Mouse (Mus musculus) erythroblast, adult 5-6 weeks (primary cell): ENCODE measurements around the gene Hand1. TPM values are rescaled to one million over a fixed set of nuclear protein-coding genes. Genes with fewer than 3 reads are reported as not detected.
"Not testable (repeated sequence)": the region's sequence is repeated elsewhere in the genome, so short reads cannot be mapped to it uniquely, and the experiment has no call there.

Experiments used
- ATAC-seq: replicated peaks from 2 replicates; pipeline ENCODE4 v1.8.0; 2016; ENCODE audit warnings: moderate number of reproducible peaks, mild to moderate bottlenecking, moderate TSS enrichment, inconsistent platforms; ENCODE audit not compliant: poor library complexity, low FRiP score, severe bottlenecking
- total RNA-seq, 2 experiments: library from RNA; stranded (forward) in 1 of 2; stranded (reverse) in 1 of 2; fragments of 150-400 nt in 1 of 2; fragments of 200-764, 138-1000 nt in 1 of 2; gene quantifications; 2 replicates each; pipeline versions ENCODE4 v1.2.3 to v1.2.4; 2015 to 2017; ENCODE audit warnings: low replicate concordance in 2 of 2

The Hand1 gene
- not detected in 2 replicates for total RNA-seq (2015; ENCODE audit: low replicate concordance)
- not detected in 2 replicates for total RNA-seq (2017; ENCODE audit: low replicate concordance)

- no peak for ATAC-seq
Observed at GRCm38 (mm10) chr11:57832552-57833201, at the start of gene Hand1. Gene Hand1 (minus strand): TSS chr11:57832818.

GRCm38 (mm10) chr11:57876157-57876556 is 43.5 kb upstream of the Hand1 start:
- ATAC-seq, result no peak

DNA sequence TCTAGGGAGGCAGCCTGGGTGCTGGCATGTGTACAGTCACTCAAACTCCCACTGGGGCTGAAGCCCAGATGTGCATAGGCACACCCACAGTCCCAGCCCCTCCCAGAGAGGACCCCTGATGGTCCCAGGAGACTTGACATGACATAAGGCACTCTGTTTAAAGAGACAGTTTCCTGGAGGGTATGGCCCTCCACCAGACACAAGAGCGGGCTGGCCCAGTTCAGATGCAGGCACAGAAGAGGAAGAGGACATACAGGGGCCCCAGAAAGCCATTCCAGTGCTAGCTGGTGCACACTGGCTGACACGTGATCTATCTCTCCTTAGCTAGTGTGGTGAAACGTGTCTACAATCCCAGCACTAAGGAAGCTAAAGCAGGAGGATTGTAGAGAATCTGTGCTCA is 40.4 kb upstream of the Hand1 start:
- no peak for ATAC-seq

GRCm38 (mm10) chr11:57868753-57869460 is 36.3 kb upstream of the Hand1 start:
- no peak for ATAC-seq

- ATAC-seq, result no peak
Observed at GRCm38 (mm10) chr11:57866466-57866865, 33.8 kb upstream of the Hand1 start.

- ATAC-seq, result no peak
Observed at GRCm38 (mm10) chr11:57864577-57864976, 32.0 kb upstream of the Hand1 start.

DNA sequence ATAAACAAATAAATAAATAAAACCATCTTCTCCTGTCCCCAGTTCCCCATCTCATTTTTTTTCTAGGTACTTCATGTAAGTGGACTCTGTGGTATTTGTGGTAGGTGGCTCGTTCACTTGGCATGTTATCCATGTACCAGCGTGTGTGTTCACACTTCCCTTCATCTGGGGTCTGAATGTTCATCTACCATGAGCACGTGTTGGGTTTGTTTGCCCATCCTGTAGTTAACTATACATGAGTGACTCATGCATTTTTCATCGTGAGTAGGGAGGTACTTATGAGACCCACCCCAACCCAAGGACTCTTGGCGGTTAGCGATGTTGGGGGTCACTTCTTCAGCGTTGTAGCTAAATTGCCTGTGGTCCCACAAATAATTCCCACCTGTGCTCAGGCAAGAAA is 29.5 kb upstream of the Hand1 start:
- no peak for ATAC-seq

GRCm38 (mm10) chr11:57857709-57858108 is 25.1 kb upstream of the Hand1 start:
- no peak for ATAC-seq

- no peak for ATAC-seq
Observed at GRCm38 (mm10) chr11:57853571-57853970, 21.0 kb upstream of the Hand1 start.

DNA sequence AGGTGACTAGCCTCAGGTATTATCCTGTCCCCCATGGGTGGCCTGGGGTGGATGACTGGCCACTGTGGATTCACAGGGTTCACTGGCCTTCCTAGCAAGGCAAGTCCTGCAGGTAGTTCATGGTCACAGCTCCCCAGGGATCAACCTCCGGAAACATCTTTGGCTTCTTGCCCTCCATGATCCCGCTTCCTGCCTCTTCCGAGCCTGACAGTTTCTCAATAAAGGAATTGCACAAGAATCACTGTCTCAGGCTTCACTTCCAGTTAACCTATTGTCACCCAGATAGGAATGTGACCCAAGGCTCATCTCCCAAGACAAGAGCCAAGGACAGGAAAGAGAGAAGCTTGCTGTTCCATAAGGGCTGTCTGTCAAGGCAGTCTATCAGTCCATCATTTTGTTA is 18.3 kb upstream of the Hand1 start:
- ATAC-seq, result no peak

DNA sequence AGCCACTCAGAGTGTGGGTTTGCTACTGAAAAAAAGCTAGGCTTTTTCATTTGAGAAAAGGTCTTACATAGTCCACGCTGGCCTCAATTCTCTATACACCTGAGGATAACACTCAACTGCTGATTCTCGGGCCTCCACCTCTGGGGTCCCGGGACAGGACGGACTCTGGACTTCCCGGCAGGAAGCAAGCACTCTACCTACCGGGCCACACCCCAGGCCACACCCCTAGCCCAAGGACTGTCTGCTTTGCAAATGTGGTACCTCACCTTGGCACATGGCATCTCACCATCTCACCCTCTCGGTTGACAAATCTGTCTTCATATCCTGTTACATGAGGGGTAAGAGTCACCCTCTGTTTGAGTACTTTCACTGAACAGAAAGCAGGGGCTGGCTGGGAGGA is 17.7 kb upstream of the Hand1 start:
- ATAC-seq, result no peak

DNA sequence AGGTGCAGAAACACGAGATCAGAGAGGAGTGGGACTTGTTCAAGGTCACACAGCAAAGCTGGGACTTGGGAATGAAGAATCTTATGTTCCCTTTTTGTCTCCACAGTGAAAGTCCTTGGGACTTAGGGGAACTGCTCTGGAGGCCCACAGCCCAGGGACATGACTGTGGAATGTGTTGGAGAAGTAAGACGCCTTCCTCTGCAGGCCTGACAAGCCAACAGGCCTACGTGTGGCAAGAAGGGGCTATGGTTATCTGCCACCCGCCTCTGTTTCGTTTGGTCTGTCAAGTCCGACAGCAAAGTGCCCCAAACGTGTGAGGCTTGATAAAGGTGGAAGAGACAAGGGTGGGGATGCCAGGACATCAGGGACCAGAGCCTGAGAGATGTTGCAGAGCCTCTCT is 14.8 kb upstream of the Hand1 start:
- no peak for ATAC-seq

DNA sequence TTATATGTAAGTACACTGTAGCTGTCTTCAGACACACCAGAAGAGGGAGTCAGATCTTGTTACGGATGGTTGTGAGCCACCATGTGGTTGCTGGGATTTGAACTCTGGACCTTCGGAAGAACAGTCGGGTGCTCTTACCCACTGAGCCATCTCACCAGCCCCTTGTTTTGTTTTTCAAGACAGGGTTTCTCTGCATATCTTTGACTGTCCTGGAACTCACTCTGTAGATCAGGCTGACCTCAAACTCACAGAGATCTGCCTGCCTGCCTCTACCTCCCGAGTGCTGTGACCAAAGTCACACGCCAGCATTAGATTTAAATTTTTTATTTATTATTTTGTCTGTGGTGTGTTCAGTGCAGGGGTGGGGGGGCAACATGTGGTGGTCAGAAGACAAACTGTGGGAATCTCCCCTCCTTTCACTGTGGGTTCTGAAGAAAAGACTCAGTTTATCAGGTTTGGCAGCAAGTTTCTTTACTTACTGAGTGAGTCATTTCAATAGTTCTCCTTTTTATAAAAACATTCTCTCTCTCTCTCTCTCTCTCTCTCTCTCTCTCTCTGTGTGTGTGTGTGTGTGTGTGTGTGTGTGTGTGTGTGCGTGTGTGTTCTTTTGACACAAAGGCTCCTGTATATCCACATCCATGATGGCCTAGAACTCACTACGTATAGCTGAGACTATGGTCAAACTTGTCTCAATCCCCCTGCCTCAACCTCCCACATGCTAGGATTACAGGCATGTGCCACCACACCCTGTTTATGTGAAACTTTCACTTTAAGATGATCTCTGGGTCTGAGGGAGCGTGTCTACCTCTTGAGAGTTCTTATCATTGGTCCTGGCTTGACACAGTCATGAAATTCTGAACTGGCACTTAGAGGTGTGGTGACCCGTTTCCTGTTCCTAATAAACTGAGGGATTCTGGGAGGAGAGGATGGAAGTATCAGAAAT is 14.1 kb upstream of the Hand1 start:
- not testable (repeated sequence) for ATAC-seq

- no peak for ATAC-seq
Observed at GRCm38 (mm10) chr11:57841391-57841790, 8.8 kb upstream of the Hand1 start.

GRCm38 (mm10) chr11:57840986-57841385 is 8.4 kb upstream of the Hand1 start:
- ATAC-seq, result no peak

DNA sequence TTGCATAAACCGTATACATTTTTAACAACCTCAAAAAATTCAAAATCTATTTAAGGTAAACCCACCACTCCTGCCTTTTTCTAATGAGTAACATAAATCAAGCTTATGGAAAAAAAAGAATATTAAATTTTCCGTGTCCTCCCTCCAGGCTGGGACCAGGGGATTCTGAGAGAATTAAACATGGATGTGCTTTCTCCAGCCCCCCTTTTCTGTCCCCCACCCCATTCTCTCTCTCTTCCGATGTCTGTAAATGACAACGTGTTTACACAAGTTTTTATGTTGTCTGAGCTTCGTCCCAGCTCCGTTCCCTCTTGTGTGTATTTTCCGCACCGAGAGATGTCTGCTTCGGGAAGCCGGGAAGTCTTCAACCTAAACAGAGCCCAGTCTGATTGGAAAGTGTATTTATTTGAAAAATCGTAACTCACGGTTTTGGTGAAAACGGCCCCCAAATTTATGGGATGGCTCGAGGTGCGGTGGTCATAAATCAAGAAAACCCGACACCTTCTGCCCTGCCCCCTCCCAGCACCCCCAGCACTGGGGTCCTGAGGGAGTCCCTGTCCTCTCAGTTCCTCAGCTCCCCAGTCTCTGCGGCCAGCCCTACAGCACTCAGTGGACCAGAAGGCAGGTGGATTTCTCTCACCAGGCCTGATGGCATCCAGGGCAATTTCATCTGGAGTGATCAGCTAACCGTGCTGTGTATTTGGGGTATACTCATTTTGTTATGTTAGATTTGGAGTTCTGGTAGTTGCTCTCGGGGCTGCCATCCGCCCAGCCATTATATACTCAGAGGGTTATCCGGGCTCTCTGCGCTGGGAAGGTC is 5.5 kb upstream of the Hand1 start:
- no peak for ATAC-seq

- ATAC-seq, result no peak
Observed at GRCm38 (mm10) chr11:57836872-57837680, 4.5 kb upstream of the Hand1 start.

- ATAC-seq, result no peak
Observed at GRCm38 (mm10) chr11:57836401-57836800, 3.8 kb upstream of the Hand1 start.

DNA sequence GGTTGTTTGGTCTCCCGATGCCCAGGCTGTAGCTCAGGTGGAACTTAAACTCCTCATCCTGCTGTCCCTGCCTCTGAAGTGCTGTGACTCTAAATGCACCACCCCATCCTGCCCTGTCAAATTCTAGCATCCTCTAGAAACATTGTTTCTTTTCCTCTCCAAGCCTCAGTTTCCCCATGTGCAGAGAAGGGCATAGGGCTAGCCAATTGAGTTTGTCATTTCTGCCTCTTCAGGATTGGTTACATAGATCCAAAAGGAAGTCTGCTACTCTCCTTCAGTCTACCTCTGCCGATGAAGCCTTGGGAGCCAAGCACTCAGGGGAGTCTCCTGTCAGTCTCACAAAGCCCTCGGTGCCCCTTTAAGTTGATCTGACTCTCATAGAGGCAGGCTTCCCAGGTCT is 3.3 kb upstream of the Hand1 start:
- ATAC-seq, result no peak
